8 mouse cellular contexts compared by ENCODE assay signal in the genomic region with DNA sequence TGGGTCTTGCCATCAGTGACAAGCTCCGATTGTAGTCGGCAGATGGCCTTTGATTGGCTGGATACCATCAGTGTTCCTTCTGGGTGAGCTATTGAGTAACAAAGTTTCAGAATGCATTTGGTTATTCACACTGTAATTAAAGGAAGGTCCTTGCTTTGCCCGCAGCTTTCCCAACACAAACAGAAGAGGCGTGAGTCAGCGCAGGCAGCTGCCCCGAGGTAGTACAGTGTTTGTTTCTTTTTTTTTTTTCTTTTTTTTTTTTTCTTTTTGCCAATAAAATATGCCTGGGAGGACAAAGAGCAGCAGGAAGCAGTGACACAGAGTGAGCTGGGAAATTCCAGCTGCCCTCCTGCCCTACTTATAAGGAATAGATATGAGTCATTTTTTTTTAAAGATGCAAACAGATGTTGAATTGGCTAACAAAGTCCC.
A peak's percentile ranks its signal among the peaks of the same experiment; 100 is the strongest.
DNase-seq lines count a peak whose midpoint lies in the region; ATAC-seq and TF ChIP-seq lines count a peak whose summit lies in the region.

No protein-coding gene starts in this region.

- H3K27ac ChIP-seq in liver, adult 2 months (replicated peaks; ENCODE audit: insufficient read depth, low read depth, low read length) = peak overlapping the region; percentile 73; the same call in 1 of the 2 replicates
- H3K27ac ChIP-seq in liver, embryonic 12.5 days = no peak overlapping the region
- H3K27ac ChIP-seq in intestine, embryonic 15.5 days = peak overlapping the region; percentile 72
- no peak overlapping the region for H3K27ac ChIP-seq in lung, embryonic 16.5 days (ENCODE audit: low read length)

- no peaks in the 10 kb centered on the region for H3K9me3 ChIP-seq in liver, embryonic 12.5 days (replicated peaks)
- H3K9me3 ChIP-seq in intestine, embryonic 15.5 days = no peaks in the 10 kb centered on the region
- no peaks in the 10 kb centered on the region for H3K9me3 ChIP-seq in lung, embryonic 16.5 days (ENCODE audit: control insufficient read depth, low read length)

- no peak for ATAC-seq in liver, embryonic 12.5 days
- peak; percentile 82 for ATAC-seq in intestine, embryonic 15.5 days
- ATAC-seq in lung, embryonic 16.5 days (ENCODE audit: low read depth) = peak; percentile 83

- no peak overlapping the region for H3K4me3 ChIP-seq in liver, adult 2 months (ENCODE audit: insufficient read depth, low read depth, low read length)
- no peak overlapping the region for H3K4me3 ChIP-seq in liver, embryonic 12.5 days
- H3K4me3 ChIP-seq in intestine, embryonic 15.5 days (replicated peaks) = no peak overlapping the region
- H3K4me3 ChIP-seq in lung, embryonic 16.5 days (ENCODE audit: low read length) = no peak overlapping the region

- no peak overlapping the region; the same call in 1 of the 2 replicates for H3K9ac ChIP-seq in liver, adult 2 months (ENCODE audit: low read depth, low read length)
- no peak overlapping the region for H3K9ac ChIP-seq in liver, embryonic 12.5 days
- no peak overlapping the region for H3K9ac ChIP-seq in intestine, embryonic 15.5 days
- H3K9ac ChIP-seq in lung, embryonic 16.5 days (ENCODE audit: low read length) = no peak overlapping the region

- no peaks in the 10 kb centered on the region for H3K27me3 ChIP-seq in liver, adult 2 months (ENCODE audit: control insufficient read depth, insufficient read depth, low read length)
- H3K27me3 ChIP-seq in liver, embryonic 12.5 days (replicated peaks) = no peaks in the 10 kb centered on the region
- no peaks in the 10 kb centered on the region for H3K27me3 ChIP-seq in intestine, embryonic 15.5 days (replicated peaks)
- H3K27me3 ChIP-seq in lung, embryonic 16.5 days (ENCODE audit: control insufficient read depth, insufficient read depth, low read depth, low read length) = no peaks in the 10 kb centered on the region

- no peaks in the 10 kb centered on the region for H3K79me2 ChIP-seq in liver, adult 2 months (ENCODE audit: control insufficient read depth, insufficient read depth, low read length)

- DNase-seq in liver, adult 2 months (ENCODE audit: extremely low read depth, low read depth, low spot score) = peak; percentile 92
- peak; percentile 77 for DNase-seq in adrenal gland, postnatal 14 days
- no peak for DNase-seq in left cerebral cortex, postnatal 14 days (ENCODE audit: low spot score in 2 of 2)
- DNase-seq in spleen, postnatal 14 days (ENCODE audit: low spot score in 2 of 2) = no peak
- DNase-seq in thymus, postnatal 25 days = no peak

- no peaks in the 10 kb centered on the region for H3K36me3 ChIP-seq in liver, adult 2 months (ENCODE audit: control insufficient read depth, insufficient read depth, low read length)
- H3K36me3 ChIP-seq in liver, embryonic 12.5 days = no peaks in the 10 kb centered on the region
- H3K36me3 ChIP-seq in intestine, embryonic 15.5 days = no peaks in the 10 kb centered on the region
- no peaks in the 10 kb centered on the region for H3K36me3 ChIP-seq in lung, embryonic 16.5 days (ENCODE audit: control insufficient read depth, insufficient read depth, low read length)

- intact Hi-C loops in left cerebral cortex, postnatal 14 days (cut with DNase I) = no loop called here

- H3K4me1 ChIP-seq in liver, adult 2 months (ENCODE audit: control insufficient read depth, insufficient read depth, low read length) = peaks cover 13% of the 10 kb centered on the region
- peaks cover 10% of the 10 kb centered on the region for H3K4me1 ChIP-seq in liver, embryonic 12.5 days
- H3K4me1 ChIP-seq in intestine, embryonic 15.5 days (replicated peaks) = peaks cover 15% of the 10 kb centered on the region
- H3K4me1 ChIP-seq in lung, embryonic 16.5 days (replicated peaks; ENCODE audit: control insufficient read depth, insufficient read depth, low read length) = no peaks in the 10 kb centered on the region

- TF ChIP-seq CTCF in liver, adult 2 months (IDR thresholded peaks at IDR 0.05; ENCODE audit: low read depth, low read length) = no peak

- 2% methylated on average over 6 of the region's 6 CpGs for WGBS in liver, adult 2 months
- whole genome bisulfite sequencing in liver, embryonic 12.5 days (ENCODE audit: insufficient replicate concordance) = 61% methylated on average over 6 of the region's 6 CpGs
- WGBS in intestine, embryonic 15.5 days = 26% methylated on average over 6 of the region's 6 CpGs
- 22% methylated on average over 6 of the region's 6 CpGs for WGBS in lung, embryonic 16.5 days

- H3K4me2 ChIP-seq in liver, embryonic 12.5 days = no peak overlapping the region
- H3K4me2 ChIP-seq in intestine, embryonic 15.5 days (replicated peaks) = peak overlapping the region; percentile 34
- no peak overlapping the region for H3K4me2 ChIP-seq in lung, embryonic 16.5 days (ENCODE audit: low read depth, low read length)

- no peak for TF ChIP-seq POLR2A in liver, adult 2 months (IDR thresholded peaks at IDR 0.05; ENCODE audit: extremely low read depth, insufficient read depth, low read length)

Comparison
In these comparisons a context has a peak if more than half of its experiments do, and no peak if none do; other contexts are left out.
1. H3K27ac ChIP-seq: peak in liver, adult 2 months (single experiment) and intestine, embryonic 15.5 days (single experiment); none in liver, embryonic 12.5 days (single experiment) and lung, embryonic 16.5 days (single experiment).
2. DNase-seq: peak in liver, adult 2 months (single experiment) and adrenal gland, postnatal 14 days (single experiment); none in left cerebral cortex, postnatal 14 days (0 of 2), spleen, postnatal 14 days (0 of 2) and thymus, postnatal 25 days (single experiment).